Mouse (Mus musculus) neural tube, embryonic 14.5 days (tissue): ENCODE results near the gene Hipk2. TPM values are rescaled to one million over a fixed set of nuclear protein-coding genes. Genes with fewer than 3 reads are reported as not detected.

Experiments
- ATAC-seq: fragments of 200-750 bp; cut with Nextera tagmentation; 2 replicates; pipeline ENCODE4 v1.8.0; 2017; ENCODE audit warnings: low read depth, mild to moderate bottlenecking, moderate TSS enrichment, moderate library complexity
- H3K27ac ChIP-seq: fragments of 300-500 bp; sonication (generic); 2 replicates; pipeline ENCODE4 v1.5.1; 2014; ENCODE audit warnings: low read depth, mild to moderate bottlenecking, control low read depth, low read length, moderate library complexity, mixed read lengths
- H3K27me3 ChIP-seq: fragments of 300-500 bp; sonication (generic); 2 replicates; pipeline ENCODE4 v1.6.1; 2014; ENCODE audit warnings: low read length; ENCODE audit not compliant: control insufficient read depth, insufficient read depth
- H3K36me3 ChIP-seq: fragments of 300-500 bp; sonication (generic); 2 replicates; pipeline ENCODE4 v1.6.1; 2014; ENCODE audit warnings: low read length, mixed read lengths; ENCODE audit not compliant: control insufficient read depth, insufficient read depth
- H3K4me1 ChIP-seq: fragments of 300-500 bp; sonication (generic); 2 replicates; pipeline ENCODE4 v1.6.1; 2014; ENCODE audit warnings: low read length; ENCODE audit not compliant: control insufficient read depth, insufficient read depth
- H3K4me2 ChIP-seq: fragments of 300-500 bp; sonication (generic); 2 replicates; pipeline ENCODE4 v1.6.1; 2014; ENCODE audit warnings: mild to moderate bottlenecking, low read depth, low read length, control low read depth
- H3K4me3 ChIP-seq: fragments of 300-500 bp; sonication (generic); 2 replicates; pipeline ENCODE4 v1.5.1; 2014; ENCODE audit warnings: low read depth, low read length, control low read depth, mixed read lengths
- H3K9ac ChIP-seq: fragments of 300-500 bp; sonication (generic); replicated peaks from 2 replicates; pipeline ENCODE4 v1.6.1; 2014; ENCODE audit warnings: low read depth, mild to moderate bottlenecking, control low read depth, low read length, mixed read lengths
- H3K9me3 ChIP-seq: fragments of 300-500 bp; sonication (generic); 2 replicates; pipeline ENCODE4 v1.6.1; 2016; ENCODE audit warnings: low read length; ENCODE audit not compliant: control insufficient read depth
- WGBS: fragments of 180-500 bp; shearing (Covaris S2); extraction: QIAGEN DNeasy Blood & Tissue Kit; methylation state at CpG from one replicate; pipeline ENCODE4 v1.1.7; 2014; 5-methylcytosine and 5-hydroxymethylcytosine counted together
- polyA plus RNA-seq: library from polyadenylated mRNA; unstranded; fragments of >200 nt; fragmentation: Nextera tagmentation; extraction: Ambion mirVana; gene quantifications from 2 replicates; pipeline ENCODE4 v1.2.1, GENCODE M21; 2014

Gene Hipk2
- polyA plus RNA-seq, 1 experiment from 2014 or later = 41.4 TPM

- H3K9ac ChIP-seq = no peak overlapping the region
- H3K9me3 ChIP-seq = no peaks in the 10 kb centered on the region
- no peaks in the 10 kb centered on the region for H3K27me3 ChIP-seq
- ATAC-seq = no peak
- WGBS = 84% methylated on average over 5 of the region's 5 CpGs
- no peak overlapping the region for H3K4me2 ChIP-seq
- H3K4me1 ChIP-seq = 0 out of 2 replicates have a peak, but pooled peaks cover 4% of the 10 kb centered on the region
- no peak overlapping the region for H3K4me3 ChIP-seq
- no peak overlapping the region for H3K27ac ChIP-seq
- no peaks in the 10 kb centered on the region for H3K36me3 ChIP-seq
These were observed 86.6 kb downstream of the Hipk2 start for GRCm38 (mm10) chr6:38789221-38789810.

DNA sequence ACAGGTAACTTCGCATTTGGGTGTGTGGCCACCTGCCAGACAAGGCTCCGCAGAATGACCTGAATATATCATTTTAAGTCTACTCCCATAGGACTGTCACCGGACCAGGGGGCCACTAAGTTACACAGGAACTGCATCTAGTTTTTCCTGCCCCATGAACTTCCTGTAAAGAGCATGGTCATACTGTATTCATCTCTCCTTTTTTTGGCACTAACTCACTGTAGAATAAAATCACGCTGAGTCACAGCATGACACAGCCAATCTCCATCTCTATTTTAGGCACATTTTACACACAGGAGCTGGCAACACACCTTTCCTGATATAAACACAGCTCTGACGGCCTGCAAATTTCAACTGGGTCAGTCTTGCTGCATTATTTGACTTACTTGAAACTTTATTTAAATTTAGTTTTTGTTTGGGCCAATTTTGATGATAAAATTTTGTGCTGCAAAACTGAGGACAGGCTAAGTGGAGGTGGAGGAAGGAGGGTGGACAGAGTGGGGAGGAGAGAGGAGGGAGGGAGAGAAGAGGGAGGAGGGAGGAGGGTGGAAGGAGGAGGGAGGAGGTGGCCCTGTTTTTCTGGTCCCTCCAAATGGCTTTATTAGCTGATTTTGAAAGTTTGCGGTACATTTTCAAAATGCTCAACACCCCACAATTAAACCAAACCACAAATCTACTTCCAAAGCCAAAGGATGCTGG lies 88.0 kb downstream of the Hipk2 start:
- ATAC-seq = no peak
- H3K36me3 ChIP-seq = no peaks in the 10 kb centered on the region

GRCm38 (mm10) chr6:38787134-38787533 lies 88.8 kb downstream of the Hipk2 start:
- H3K9me3 ChIP-seq = no peaks in the 10 kb centered on the region
- H3K9ac ChIP-seq = no peak overlapping the region
- H3K4me3 ChIP-seq = no peak overlapping the region
- 17% methylated on average over 1 of the region's 1 CpGs for WGBS
- H3K27ac ChIP-seq = no peak overlapping the region
- no peak overlapping the region for H3K4me2 ChIP-seq
- H3K27me3 ChIP-seq = no peaks in the 10 kb centered on the region
- no peak for ATAC-seq
- H3K36me3 ChIP-seq = no peaks in the 10 kb centered on the region
- 0 out of 2 replicates have a peak, but pooled peaks cover 4% of the 10 kb centered on the region for H3K4me1 ChIP-seq

More for the DNA sequence above, 88.0 kb downstream of the Hipk2 start:
- H3K4me3 ChIP-seq = no peak overlapping the region
- H3K9me3 ChIP-seq = no peaks in the 10 kb centered on the region
- H3K4me1 ChIP-seq = 0 out of 2 replicates have a peak, but pooled peaks cover 4% of the 10 kb centered on the region
- WGBS = 91% methylated on average over 6 of the region's 6 CpGs
- H3K4me2 ChIP-seq = no peak overlapping the region
- H3K27me3 ChIP-seq = no peaks in the 10 kb centered on the region
- no peak overlapping the region for H3K27ac ChIP-seq
- H3K9ac ChIP-seq = no peak overlapping the region

DNA sequence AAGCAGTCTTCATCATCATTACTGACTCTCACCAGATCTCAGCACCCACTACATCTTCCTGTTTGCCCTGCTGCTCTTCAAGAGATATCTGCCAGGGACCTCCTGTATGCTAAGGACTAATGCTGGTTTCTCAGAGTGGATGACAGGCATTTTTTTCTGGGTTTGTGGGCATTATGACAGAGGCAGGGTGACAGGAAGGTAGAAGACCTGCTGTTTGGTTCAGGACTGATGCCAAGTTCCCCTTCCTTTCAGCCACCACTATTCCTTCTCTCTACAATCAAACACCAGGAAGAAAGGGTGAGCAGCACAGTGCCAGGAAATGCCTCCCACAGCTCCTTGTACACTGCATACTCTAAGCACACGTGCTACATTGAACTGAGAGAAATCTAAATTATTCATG lies 90.2 kb downstream of the Hipk2 start:
- Histone ChIP-seq H3K4me1 (0 out of 2 replicates have a peak, but pooled peaks cover 4% of the 10 kb centered on the region), H3K27me3 (no peaks in the 10 kb centered on the region), H3K4me2 (no peak overlapping the region), H3K4me3 (no peak overlapping the region), H3K9ac (no peak overlapping the region), H3K27ac (no peak overlapping the region), H3K36me3 (no peaks in the 10 kb centered on the region), H3K9me3 (no peaks in the 10 kb centered on the region)
- WGBS = 33% methylated on average over 1 of the region's 1 CpGs
- no peak for ATAC-seq

DNA sequence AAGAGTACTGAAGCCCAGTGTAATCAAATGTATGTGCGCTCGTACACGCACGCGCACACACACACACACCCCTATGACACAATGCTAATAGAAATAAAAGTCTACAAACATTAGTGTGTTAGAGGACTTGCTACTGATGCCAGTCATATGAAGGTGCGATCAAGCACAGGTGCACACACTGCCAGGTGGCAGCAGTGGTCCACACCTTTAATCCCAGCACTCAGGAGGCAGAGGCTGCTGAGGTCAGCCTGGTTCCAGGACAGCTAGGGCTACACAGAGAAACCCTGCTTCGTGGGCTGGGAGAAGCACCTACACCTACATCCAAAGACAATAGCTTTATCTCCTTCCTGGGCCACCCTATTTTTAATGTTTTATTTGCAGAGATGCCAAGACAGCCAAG lies 96.6 kb downstream of the Hipk2 start:
- Histone ChIP-seq H3K4me2 (no peak overlapping the region), H3K9ac (no peak overlapping the region), H3K36me3 (no peaks in the 10 kb centered on the region), H3K27ac (no peak overlapping the region), H3K4me1 (no peaks in the 10 kb centered on the region), H3K27me3 (no peaks in the 10 kb centered on the region), H3K9me3 (no peaks in the 10 kb centered on the region), H3K4me3 (no peak overlapping the region)
- 94% methylated on average over 7 of the region's 7 CpGs for WGBS
- ATAC-seq = no peak

DNA sequence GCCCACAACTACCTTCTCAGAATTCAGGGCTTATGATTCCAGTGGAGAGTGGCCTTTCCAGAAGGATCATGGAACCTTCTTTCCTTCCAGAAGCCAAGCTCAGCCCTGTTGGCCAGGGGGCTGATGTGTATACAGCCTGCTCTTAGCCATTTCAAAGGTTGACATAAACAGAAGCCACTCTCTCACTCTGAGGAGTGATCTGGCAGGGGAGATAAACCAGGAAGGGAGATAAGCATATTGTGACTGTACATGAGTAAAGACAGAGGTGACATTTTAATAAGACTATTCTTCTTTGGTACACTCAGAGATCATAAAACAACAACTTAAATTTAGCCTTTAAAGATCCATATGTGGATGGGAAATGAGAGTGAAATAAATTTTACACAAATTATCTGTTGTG lies 97.1 kb downstream of the Hipk2 start:
- Histone ChIP-seq H3K4me1 (no peaks in the 10 kb centered on the region), H3K27me3 (no peaks in the 10 kb centered on the region), H3K36me3 (no peaks in the 10 kb centered on the region), H3K9me3 (no peaks in the 10 kb centered on the region), H3K27ac (no peak overlapping the region), H3K4me2 (no peak overlapping the region), H3K9ac (no peak overlapping the region), H3K4me3 (no peak overlapping the region)
- ATAC-seq = no peak

DNA sequence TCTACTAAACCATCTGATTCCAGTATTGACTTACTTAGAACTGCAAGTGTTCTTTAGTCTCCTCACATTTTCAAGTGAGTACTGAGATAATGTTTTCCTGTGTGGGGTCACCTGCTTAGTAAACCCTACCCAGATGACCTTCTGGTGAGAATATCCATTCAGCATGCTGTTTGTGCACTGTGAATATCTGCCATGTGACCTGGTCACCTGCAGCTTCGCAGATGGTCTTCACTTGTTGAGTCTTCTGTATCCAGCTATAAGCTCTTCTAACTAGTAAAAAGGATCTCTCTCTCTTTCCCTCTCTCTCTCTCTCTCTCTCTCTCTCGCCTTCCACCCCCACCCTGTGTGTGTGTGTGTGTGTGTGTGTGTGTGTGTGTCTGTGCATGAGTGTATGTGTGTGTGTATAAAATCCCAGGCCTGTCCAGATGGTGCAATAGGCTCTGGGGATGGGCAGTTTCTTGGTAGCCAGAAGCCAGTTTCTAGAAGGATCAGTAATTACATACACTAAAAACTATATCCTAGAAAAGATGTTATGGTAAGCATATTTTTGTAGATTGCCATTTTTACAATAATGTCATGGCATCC lies 99.9 kb downstream of the Hipk2 start:
- no peaks in the 10 kb centered on the region for H3K27me3 ChIP-seq
- no peak overlapping the region for H3K9ac ChIP-seq
- WGBS = 81% methylated on average over 2 of the region's 2 CpGs
- H3K27ac ChIP-seq = no peak overlapping the region
- no peak overlapping the region for H3K4me3 ChIP-seq
- H3K9me3 ChIP-seq = no peaks in the 10 kb centered on the region
- H3K36me3 ChIP-seq = no peaks in the 10 kb centered on the region
- no peak for ATAC-seq
- no peaks in the 10 kb centered on the region for H3K4me1 ChIP-seq
- no peak overlapping the region for H3K4me2 ChIP-seq

- no peak overlapping the region for H3K4me3 ChIP-seq
- no peaks in the 10 kb centered on the region for H3K4me1 ChIP-seq
- no peaks in the 10 kb centered on the region for H3K27me3 ChIP-seq
- WGBS = 78% methylated on average over 7 of the region's 7 CpGs
- H3K9me3 ChIP-seq = no peaks in the 10 kb centered on the region
- no peak overlapping the region for H3K4me2 ChIP-seq
- H3K27ac ChIP-seq = no peak overlapping the region
- H3K36me3 ChIP-seq = no peaks in the 10 kb centered on the region
- ATAC-seq = no peak
- H3K9ac ChIP-seq = no peak overlapping the region
These were observed 103.0 kb downstream of the Hipk2 start for GRCm38 (mm10) chr6:38772836-38773518.
